Mouse (Mus musculus): ENCODE results near the gene Grm2.
A peak's percentile ranks its signal among the peaks of the same experiment; 100 is the strongest.

DNA sequence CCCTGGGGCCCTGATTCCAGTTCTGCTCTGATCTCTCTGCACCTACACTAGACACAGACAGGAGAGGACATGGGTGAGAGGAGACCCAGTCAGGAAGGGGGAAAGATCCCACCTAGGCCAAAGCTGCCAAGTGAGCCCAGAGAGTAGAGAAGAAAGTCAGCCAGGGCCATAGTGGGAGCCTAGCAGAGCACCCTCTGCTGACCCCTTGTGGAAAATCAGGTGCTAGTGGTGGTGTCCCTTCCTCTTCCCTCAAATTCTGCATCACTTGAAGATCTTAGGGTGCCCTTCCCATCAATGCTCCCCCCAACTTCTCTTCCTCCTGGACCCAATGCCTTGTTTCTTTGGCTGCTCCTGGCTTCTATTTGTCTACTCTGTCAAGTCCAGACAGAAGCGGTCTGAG, 3.2 kb downstream of the Grm2 start:
- peak; percentile 56 for TF ChIP-seq CTCF (IDR thresholded peaks at IDR 0.05; ENCODE audit: borderline replicate concordance, extremely low read depth, insufficient read depth, insufficient read length)
- TF ChIP-seq POLR2A (IDR thresholded peaks at IDR 0.05; ENCODE audit: borderline replicate concordance, extremely low read depth, insufficient read depth, insufficient read length, poor library complexity, severe bottlenecking) = no peak

Data from brain, embryonic 14.5 days (tissue).